Mouse (Mus musculus) spleen, embryonic (tissue): ENCODE measurements around the gene 3110082J24Rik.

Experiments used
- CTCF ChIA-PET: fragments of 350-600 bp; sonication (Branson Sonifier 250); formaldehyde crosslinking; loops from one replicate; lab custom pipeline; 2022; lab: Charles Lee

The 3110082J24Rik gene

DNA sequence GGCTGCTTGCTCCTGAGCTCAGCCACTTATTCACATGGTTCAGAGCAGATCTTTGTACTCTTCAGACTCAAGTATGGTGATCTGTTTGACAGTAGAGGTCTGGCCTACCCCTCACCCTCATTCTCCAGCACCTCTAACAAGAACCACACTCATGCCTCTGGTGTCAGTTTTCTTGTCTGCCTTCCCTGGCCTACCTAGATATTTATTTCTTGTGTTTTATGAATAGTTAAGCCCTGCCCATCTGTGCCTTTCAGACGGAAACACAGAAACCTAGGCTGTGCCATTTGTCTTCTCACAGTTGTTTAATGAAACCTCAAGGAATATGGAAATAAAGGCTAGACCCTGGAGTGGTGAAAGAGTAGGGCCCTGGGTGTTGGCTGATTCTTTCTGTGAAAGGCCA is 12.1 kb upstream of the 3110082J24Rik start:
- CTCF ChIA-PET, result no interaction called here

DNA sequence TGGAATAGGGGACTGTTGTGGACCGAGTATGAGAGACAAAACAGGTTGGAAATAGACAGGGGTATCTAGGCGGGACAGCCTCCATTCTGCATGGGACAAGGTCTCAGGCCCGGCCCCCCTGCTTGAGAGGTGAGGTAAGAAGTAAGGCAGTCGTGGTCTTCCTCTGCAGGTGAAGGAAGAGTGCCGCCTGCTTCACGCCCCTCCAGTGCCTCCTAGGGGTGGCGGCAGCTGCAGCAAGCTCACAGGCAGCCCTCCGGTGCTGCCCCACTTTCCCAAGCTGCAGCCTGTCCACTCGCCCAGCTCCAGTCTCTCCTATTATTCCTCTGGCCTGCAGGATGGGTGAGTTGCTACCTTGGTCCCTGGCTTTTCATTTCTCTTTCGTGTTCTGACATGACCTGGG is 9.8 kb upstream of the 3110082J24Rik start:
- CTCF ChIA-PET, result no interaction called here

DNA sequence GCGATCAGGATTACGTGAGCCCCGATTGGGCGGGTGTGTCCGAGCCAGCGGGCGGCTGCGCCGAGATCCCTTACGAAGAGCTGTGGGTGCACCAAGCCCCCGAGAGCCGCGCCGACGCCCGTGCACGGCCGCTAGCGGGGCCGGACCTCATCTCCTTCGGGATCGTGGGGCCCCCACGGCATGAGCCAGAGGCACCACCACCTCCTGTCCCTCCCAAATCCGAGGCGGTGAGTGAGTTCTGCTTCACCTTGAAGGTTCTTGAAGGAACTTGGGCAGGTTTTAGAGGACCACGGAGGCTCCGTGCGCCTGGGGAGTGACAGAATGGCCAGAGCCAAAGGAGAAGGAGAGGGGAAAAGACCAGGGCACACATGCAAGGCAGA is 8.9 kb upstream of the 3110082J24Rik start:
- CTCF ChIA-PET, result no interaction called here

DNA sequence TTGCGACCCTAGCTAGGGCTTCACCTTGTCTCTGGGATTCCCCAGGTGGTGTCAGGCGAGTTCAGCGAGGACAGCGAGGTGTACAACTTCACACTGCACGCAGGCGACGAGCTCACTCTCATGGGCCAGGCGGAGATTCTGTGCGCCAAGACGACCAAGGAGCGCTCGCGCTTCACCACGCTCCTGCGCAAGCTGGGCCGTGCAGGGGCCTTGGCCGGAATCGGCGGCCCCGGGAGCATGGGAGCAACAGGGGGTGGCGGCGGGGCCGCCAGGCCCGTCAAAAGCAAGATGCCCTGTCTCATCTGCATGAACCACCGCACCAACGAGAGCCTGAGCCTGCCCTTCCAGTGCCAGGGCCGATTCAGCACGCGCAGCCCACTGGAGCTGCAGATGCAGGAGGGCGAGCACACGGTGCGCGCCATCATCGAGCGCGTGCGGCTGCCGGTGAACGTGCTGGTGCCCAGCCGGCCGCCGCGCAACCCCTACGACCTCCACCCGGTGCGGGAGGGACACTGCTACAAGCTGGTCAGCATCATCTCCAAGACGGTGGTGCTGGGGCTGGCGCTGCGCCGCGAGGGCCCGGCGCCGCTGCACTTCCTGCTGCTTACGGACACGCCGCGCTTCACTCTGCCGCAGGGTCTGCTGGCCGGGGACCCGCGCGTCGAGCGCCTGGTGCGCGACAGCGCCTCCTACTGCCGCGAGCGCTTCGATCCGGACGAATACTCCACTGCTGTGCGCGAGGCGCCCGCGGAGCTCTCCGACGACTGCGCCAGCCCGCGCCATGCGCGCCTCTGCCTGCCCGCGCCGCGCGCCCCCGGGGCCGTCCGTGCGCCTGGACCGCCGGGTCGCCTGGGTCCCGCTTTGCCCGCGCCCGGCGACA is 8.2 kb upstream of the 3110082J24Rik start:
- CTCF ChIA-PET, result no interaction called here

DNA sequence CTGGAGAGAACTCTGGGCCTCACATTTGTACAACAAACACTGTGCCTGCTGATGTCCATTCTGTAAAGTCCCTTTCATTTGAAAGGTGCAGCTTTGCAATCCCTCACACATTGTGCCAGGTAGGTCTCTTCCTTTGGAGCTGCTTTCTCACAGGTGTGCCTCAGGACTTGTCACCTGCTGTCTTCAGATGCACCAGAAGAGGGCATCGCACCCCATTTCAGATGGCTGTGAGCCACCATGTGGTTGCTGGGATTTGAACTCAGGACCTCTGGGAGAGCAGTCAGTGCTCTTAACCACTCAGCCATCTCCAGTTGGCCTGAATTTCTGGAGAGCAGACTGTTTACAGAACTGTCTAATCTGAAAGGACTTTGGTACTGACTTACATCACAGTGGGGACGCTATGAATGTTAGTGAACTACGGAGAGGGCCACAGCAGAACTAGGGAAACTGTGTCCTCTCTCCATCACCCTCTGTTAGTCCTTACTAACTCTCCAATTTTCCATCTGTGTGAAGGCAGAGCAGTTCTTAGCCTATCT is 6.7 kb upstream of the 3110082J24Rik start:
- CTCF ChIA-PET, result no interaction called here

DNA sequence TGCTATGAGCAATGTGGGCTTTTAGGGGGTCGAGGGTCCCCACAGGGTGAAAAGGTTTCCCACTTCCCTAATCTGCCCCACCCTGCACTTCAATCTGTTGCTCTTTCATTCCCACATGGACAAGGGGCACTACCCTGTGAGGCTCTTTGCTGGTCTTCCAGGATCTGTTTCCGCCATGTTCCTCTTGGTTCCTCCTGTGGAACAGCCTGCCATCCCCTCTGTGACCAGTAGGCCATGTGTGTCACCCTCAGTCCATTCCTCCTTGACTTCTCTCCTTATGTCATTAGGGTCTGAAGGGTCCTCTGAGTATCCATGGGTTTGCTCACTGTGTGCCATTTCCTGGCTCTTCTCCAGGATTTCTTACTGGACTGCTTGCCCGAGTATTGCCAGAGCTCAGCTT is 5.9 kb upstream of the 3110082J24Rik start:
- CTCF ChIA-PET, result no interaction called here

DNA sequence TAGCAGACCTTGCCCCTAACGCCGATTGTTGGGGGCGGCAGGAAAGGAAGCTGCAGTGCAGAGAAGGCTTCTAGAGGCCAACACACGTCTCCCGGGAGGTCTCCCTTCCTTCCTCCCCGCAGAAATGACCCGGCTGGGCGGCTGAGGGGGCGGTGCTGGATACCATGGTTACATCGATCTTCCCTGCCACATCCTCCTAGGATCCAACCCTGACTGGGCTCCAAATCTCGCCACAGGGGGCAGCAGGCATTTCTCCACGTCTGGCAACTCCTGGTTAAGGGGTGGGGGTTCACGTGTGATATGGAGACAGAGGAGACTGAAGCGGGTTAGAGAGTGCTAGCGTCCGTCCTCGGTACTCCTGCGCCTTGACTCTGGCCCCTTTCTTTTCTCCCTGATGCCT is 5.2 kb upstream of the 3110082J24Rik start:
- CTCF ChIA-PET, result no interaction called here

DNA sequence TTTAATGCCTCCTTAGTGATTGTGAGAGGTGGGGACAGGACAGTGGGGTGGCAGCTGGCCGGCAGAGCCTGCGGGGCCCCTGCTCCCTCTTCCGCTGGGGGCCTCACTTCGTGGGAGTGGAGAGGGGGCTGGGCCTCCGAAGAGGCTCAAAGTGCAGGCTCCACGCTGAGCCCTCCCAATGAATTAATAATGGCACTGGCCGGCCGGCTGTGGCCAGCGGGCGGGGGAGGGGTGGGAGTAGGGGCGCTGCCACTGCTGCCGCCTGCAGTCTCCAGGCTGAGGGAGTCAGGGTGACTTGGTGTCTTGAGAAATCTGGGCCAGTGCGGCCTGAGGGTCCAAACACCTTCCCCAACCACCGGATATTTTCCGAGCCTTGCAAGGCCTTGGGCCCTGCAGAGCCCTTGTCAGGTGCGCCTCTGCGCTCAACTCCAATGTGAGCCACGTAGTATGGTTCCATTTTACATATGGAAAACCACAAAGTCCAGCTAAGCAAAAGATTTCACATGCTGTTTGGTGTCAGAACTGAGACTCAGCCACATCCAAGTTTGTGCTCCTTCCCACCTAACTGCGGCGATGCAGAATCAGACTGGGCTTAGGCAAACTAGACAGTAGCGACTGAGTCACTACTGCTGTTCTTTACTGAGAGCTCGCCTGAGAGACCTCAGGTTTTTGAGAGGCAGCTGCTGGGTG is 4.6 kb upstream of the 3110082J24Rik start:
- CTCF ChIA-PET, result no interaction called here

DNA sequence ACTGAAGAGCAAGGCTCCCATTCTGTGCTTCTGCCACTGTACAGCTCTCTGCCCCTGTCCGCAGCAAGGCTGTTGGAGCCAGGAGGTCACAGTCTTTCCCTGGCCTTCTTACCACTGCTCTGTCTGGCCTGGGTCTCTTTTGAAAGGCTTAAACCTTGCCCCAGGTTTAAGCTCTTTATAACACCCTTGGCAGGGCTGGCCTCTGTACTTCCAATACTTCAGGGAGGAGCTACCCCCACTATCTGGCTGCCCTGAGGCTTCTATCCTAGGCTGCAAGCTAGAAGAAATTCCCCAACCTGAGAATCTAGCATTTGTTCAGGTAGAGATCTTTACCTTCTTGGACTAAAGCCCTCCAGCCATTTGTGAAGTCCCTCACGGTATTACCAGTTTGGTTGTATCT is 4.0 kb upstream of the 3110082J24Rik start:
- CTCF ChIA-PET, result no interaction called here

DNA sequence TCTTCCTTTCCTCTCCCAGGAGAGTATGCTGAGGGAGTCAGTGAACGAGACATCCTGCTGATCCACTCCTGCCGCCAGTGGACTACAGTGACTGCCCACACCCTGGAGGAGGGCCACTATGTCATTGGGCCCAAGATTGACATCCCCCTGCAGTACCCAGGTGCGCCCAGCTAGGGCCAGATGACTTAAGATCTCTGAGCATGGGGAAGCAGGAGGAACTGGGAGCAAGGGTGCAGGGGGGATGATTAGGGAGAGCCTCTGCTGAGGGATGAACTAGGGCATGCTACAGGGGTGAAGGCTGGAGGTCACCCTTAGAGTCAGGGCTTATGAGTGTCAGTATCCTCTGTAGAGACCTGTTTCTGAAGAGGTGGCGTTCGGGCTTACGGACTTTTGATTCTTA is 2.3 kb upstream of the 3110082J24Rik start:
- CTCF ChIA-PET, result no interaction called here

DNA sequence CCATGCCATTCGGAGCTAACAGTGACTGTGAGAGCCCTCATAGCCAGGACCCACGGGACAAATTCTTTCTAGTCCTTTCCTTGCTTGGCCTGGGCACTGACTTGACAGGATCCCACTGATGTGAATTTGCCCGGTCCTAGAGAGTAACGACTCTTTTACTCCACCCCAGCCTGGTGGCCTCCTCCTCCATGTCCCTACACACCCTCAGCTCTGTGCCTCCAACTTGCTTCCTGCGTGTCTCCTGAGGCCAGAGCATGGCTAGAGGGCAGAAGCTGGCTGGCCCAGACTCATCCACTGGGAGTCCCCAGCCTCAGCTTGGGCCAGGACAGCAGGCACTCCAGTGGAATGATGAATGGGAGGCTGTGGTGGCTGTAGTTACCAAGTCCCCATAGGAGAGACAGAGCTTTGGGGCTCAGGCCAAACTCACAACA is 1.7 kb upstream of the 3110082J24Rik start:
- CTCF ChIA-PET, result interaction anchor here (0.5 kb wide), 1 partner anchor 394 kb away, joined by 6 read pairs; no protein-coding TSS in a partner anchor

DNA sequence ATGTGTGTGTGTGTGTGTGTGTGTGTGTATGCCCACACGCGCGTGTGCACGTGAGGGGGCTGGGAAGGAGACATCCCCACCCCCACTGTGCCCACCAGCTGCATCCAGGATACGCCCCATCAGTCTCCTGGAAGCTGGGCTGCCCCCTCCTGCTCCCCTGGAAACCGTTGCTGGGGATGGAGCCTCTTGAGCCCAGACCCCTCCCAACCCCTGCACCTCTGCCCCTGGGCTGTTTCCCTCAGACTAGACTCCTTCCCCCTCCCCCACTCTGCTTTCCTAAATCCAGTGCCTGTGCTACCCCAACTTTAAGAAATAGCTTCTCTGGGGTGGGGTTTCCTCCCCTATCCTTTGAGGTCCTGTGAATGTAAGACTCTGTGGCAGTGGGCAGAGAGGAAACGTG is 1.3 kb upstream of the 3110082J24Rik start:
- CTCF ChIA-PET, result no interaction called here

DNA sequence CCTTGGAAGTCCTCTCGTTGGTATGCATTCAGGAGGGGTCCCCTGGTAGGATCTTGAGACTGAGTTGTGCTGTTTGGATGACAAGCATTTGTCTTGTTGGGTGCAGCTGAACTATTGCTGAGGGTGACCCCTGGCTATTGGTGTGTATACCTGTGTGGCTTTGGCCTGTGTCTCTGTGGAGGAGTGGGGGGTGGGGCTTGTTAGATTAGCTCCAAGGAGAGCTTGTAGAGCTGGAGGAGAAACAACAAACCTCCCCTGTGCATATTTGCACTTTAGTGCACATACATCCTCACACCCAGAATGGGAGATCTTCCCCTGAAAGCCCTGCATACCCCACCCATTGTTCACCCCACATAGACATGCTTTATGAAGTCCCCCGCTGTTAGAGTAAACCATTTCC is 870 bp upstream of the 3110082J24Rik start:
- CTCF ChIA-PET, result no interaction called here

DNA sequence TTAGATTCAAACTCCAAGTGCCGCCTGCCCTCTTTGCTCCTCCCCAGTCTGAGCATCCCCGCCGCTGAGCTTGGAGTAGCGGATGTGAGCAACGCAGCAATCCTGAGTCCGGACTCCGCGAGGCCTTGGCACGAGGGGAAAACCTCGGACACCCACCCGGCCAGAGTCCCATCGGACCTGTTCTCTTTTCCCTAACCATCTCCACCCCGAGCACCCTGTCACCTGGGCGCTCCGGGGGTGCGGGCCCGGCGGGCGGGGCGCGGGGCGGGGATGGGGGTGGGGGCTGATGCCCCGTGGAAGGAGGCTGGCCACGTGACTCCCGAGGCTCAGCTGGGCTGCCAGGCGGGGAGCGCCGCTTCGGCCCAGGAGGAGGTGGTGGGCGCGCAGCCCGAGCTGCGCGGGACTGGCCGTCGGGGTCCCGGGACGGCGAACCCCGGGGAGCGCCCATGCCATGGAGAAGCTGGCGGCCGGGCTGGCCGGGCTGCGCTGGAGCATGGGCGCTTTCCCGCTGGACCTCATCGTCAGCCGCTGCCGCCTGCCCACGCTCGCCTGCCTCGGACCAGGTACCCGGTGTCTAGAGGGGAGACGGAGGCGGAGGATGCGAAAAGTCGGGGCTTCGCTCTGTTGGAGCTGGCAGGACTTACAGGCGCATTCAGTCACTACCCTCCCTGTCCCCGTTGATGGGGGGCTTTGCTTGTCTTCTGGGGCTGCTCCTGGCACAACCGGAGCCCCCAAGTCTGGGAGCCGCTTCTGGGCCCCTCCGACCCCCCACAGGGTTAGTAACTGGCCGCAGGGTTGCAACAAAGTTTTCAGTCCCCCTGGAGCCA is 832 bp downstream of the 3110082J24Rik start, which contains the start of gene Garem2:
Gene Garem2 (plus strand): TSS at position 321 of the 827 bp plus-strand sequence.
- CTCF ChIA-PET, result no interaction called here

DNA sequence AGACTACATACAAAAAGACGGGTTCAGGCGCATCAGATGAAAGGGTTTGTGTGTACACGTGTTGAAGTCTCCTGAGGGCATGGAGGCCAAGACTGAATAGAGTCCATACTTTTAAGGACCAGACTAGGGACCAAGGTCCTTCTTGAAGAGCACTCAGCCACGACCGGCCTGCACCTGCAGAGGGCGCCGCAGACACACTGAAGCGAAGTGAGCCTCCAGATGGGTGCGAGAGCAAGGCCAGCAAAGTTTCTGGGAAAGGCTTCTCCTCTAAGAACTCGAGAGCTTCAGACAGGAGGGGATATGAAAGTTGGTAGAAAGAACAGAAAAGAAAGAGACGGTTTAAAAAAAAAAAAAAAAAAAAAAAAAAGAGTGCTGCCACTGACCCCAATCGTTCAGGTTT is 1.5 kb downstream of the 3110082J24Rik start:
- CTCF ChIA-PET, result no interaction called here

DNA sequence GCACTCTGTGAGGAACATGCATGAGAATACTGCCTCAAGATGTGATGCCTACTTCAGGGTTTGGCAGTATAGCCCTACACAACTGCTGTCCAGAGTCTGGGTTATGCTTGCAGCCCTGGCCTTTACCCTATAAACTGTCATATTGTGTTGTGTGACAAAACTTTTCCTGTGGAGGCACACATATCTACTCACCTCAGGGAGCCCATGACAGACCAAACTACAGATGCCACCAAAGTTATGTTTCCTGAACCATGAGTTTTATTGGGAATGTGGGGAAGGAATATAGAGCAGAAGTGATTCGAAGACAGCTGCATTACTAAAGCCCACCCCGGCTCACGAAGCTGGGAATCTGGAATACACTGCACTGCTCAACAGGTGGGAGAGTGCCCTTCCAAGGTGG is 2.5 kb downstream of the 3110082J24Rik start:
- CTCF ChIA-PET, result no interaction called here

DNA sequence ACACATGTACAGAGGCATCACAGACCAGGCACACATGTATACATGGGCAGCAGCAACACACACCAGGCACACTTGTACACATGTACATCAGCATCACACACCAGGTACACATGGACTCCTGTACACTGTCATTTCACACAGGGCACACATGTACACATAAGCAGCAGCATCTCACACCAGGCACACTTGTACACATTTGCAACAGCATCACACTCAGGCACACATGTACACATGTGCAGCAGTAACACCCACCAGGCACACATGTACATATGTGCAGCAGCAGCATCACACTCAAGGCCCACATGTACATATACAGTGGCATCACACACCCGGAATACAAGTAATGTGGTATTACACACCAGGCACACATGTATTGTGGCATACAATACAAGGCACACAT is 7.6 kb downstream of the 3110082J24Rik start:
- CTCF ChIA-PET, result no interaction called here

DNA sequence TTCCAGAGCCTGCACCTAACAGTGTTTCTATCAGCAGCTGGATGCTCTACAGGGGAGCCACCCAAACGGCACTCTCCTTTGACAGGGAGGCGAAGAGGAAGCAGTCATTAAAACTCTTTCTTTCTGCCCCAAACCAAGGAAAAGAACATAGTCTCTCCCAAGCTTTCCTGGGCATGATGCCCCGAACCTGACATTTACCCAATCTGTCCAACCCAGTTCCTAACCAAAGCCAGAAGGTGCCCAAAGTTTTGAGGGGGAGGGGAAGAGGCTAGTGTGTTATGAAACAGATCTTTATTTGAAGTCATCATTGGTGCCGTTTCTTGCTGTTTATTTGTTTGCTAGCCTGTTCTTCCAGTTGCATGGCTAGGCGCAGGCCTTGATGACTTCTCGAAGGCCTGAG is 10.2 kb downstream of the 3110082J24Rik start:
- CTCF ChIA-PET, result interaction anchor here (0.6 kb wide), 1 partner anchor 35 kb away, joined by 15 read pairs; no protein-coding TSS in a partner anchor

DNA sequence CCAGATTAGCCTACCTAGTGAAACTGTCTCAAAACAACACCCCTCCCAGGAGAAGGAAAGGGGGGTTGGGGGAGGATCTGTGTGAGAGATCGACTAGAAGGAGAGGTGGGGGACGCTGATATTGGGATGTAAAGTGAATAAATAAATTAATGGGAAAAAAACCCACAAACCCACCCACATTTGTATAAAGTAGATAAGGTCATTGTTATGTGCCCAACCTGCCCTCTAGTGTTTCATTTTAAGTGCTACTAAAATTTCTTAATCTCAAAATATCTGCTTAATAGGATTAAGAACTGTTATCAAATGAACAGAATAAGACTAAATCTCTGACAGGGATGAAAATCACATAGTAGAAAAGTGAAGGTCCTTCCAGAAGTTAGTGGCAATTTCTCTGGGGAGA is 11.5 kb downstream of the 3110082J24Rik start:
- CTCF ChIA-PET, result no interaction called here

DNA sequence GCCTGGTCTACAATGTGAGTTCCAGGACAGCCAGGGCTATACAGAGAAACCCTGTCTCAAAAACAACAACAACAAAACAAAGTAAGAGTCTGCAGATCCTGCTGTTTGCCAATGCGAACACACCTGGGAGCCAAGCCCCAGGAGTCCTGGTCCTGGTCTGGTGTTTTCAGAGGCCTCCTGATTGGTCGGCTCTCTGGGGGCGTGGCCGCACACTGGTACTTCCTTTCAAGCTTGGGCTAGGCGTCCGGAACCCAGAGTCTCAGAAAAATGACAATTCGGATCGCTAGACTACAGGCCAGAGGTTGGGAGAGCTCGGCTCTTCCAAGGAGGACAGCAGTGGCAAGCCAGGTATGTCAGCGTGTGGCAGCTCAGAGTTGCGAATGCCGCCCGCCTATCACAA is 13.2 kb downstream of the 3110082J24Rik start:
- CTCF ChIA-PET, result no interaction called here
